Mouse (Mus musculus): ENCODE results near the gene Tifa.

DNA sequence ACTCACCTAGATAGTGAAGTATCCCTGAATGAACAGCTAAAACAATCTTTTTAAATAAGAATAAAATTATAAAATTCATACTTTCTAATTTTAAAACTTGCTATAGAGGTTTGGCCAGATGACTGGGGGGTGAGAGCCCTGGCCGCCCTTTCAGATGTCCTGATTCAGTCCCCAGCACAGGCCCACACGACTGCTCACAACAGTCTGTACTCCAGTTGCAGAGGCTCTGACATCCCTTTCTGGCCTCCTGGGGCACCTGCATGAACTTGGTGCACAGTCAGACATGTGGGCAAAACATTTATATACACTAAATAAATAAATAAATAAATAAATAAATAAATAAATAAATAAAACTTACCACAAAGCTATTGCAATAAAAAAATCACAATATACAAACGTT lies 23.6 kb upstream of the Tifa start:
- no peak for TF ChIP-seq CTCF (IDR thresholded peaks at IDR 0.05; ENCODE audit: insufficient read depth, low read depth, low read length)
- TF ChIP-seq POLR2A (IDR thresholded peaks at IDR 0.05; ENCODE audit: insufficient read depth, low read depth, low read length) = no peak
